Mouse (Mus musculus) heart, adult 2 months (tissue): Measurements from ENCODE around the gene Gpr75. TPM values are rescaled to one million over a fixed set of nuclear protein-coding genes. Genes with fewer than 3 reads are reported as not detected.

Experiments
- DNase-seq, 2 experiments: peaks; one replicate each; pipeline ENCODE4 v3.0.0; 2021
- H3K27ac ChIP-seq: fragments of 200-600 bp; 2 replicates; pipeline ENCODE4 v1.8.1; 2022
- H3K27me3 ChIP-seq: fragments of 200-500 bp; 2 replicates; pipeline ENCODE4 v1.6.1; 2012; ENCODE audit warnings: mild to moderate bottlenecking, low read length, inconsistent platforms, mixed read lengths; ENCODE audit not compliant: control insufficient read depth, insufficient read depth
- H3K36me3 ChIP-seq: fragments of 200-500 bp; 2 replicates; pipeline ENCODE4 v1.6.1; 2012; ENCODE audit warnings: low read length, inconsistent platforms; ENCODE audit not compliant: control insufficient read depth, insufficient read depth
- H3K4me1 ChIP-seq: fragments of 200-500 bp; 2 replicates; pipeline ENCODE4 v1.6.1; 2011; ENCODE audit warnings: low read length; ENCODE audit not compliant: control insufficient read depth, insufficient read depth
- H3K4me3 ChIP-seq: fragments of 200-600 bp; 2 replicates; pipeline ENCODE4 v1.8.1; 2022
- H3K79me2 ChIP-seq: fragments of 200-500 bp; replicated peaks from 2 replicates; pipeline ENCODE4 v1.6.1; 2012; ENCODE audit warnings: mild to moderate bottlenecking, inconsistent platforms, low read length, moderate library complexity, mixed read lengths; ENCODE audit not compliant: control insufficient read depth, insufficient read depth
- H3K9ac ChIP-seq: fragments of 200-500 bp; 2 replicates; pipeline ENCODE4 v1.6.1; 2012; ENCODE audit warnings: low read depth, mild to moderate bottlenecking, control low read depth, inconsistent platforms, low read length, mixed read lengths
- CTCF ChIP-seq: fragments of 200-600 bp; IDR thresholded peaks from 2 replicates; pipeline ENCODE4 v1.8.1; 2022; ENCODE audit warnings: antibody characterized with exemption, mild to moderate bottlenecking, moderate library complexity
- EP300 ChIP-seq: fragments of 200-500 bp; IDR thresholded peaks from 2 replicates; pipeline ENCODE4 v1.6.1; 2011; ENCODE audit warnings: low read depth, low read length, control low read depth; ENCODE audit not compliant: insufficient read depth
- POLR2A ChIP-seq: fragments of 200-500 bp; IDR thresholded peaks from 2 replicates; pipeline ENCODE4 v1.6.1; 2011; ENCODE audit warnings: mild to moderate bottlenecking, low read depth, low read length, control low read depth; ENCODE audit not compliant: insufficient read depth
- WGBS: fragments of 180-500 bp; shearing (Covaris S2); methylation state at CpG from one replicate; pipeline ENCODE4 v1.1.7; 2018; 5-methylcytosine and 5-hydroxymethylcytosine counted together
- intact Hi-C: fragments of 180-260 bp; cut with DNase I; formaldehyde crosslinking; loops from one replicate; pipeline ENCODE4 v1.15.1; 2025
- long read RNA-seq: library from polyadenylated mRNA; stranded (forward); transcript quantifications from one replicate; pipeline ENCODE4 v2.0.0, GENCODE M21; 2021
- polyA plus RNA-seq: library from polyadenylated mRNA; depleted of rRNA; stranded (reverse); fragments of >200 nt; gene quantifications from 2 replicates; pipeline ENCODE4 v1.2.3, GENCODE M21; 2012; rRNA removed
- total RNA-seq, 2 experiments: library from RNA; stranded (reverse); gene quantifications; 2 replicates each; pipeline ENCODE4 v1.2.3; 2021

The Gpr75 gene
- total RNA-seq (under 1 TPM in 1 of 2 experiments, not detected in 1; 0.13 TPM), polyA plus RNA-seq (0.31 and 0.53 TPM in 2 replicates)
- long read RNA-seq = 0 reads

DNA sequence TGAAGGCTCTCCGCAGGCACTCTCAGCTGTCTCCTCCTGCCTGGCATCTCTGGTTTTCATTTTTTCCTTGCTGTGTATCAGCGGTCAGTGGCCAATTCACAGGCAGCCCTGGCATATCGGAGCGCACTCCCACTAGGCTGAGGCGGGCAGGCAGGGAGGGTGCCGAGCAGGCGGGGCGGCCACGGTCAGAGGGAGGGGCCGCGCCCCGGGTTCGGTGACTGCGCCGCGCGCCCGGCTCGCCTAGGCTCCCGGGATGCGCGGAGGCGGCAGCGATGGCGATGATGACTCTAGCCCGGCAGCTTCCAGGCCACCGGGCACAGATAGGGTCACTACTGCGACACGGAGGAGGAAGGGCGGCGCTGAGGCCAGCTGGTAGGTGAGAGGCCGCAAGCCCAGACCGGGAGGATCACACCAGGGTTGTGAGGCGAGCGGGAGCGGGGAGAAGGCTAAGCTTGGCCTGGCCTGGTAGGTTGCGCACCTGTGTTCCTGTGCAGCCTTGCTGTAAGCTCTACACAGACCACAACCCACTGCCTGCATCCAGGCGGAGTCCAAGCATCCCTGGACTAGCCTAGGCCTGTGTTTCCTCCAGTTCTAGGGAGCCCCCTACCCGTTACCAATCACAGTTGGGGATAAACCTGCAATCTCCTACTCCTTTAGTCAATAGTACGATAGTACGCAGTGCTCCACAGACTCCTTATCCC is at the start of gene Gpr75, which contains the start of gene Asb3:
TSS of gene Gpr75 (plus strand) at position 188 of the 701 bp plus-strand sequence.
TSS of gene Asb3 (plus strand) at position 246 of the 701 bp plus-strand sequence.
- Histone ChIP-seq H3K27me3 (peaks cover 2% of the 10 kb centered on the region; the same call in 1 of the 2 replicates), H3K4me3 (peak within 1 kb of the TSS; percentile 44), H3K79me2 (no peaks in the 10 kb centered on the region), H3K9ac (peak within 1 kb of the TSS; percentile 32), H3K36me3 (no peaks in the 10 kb centered on the region), H3K4me1 (no peaks in the 10 kb centered on the region), H3K27ac (no peak within 1 kb of the TSS)
- 8% methylated on average over 41 of the region's 41 CpGs for WGBS
- TF ChIP-seq CTCF (no peak), EP300 (0 out of 2 replicates have a peak, but pooled peaks have one; percentile 11)
- intact Hi-C loops = no loop called here
- DNase-seq = peak; percentile 60 to 64

DNA sequence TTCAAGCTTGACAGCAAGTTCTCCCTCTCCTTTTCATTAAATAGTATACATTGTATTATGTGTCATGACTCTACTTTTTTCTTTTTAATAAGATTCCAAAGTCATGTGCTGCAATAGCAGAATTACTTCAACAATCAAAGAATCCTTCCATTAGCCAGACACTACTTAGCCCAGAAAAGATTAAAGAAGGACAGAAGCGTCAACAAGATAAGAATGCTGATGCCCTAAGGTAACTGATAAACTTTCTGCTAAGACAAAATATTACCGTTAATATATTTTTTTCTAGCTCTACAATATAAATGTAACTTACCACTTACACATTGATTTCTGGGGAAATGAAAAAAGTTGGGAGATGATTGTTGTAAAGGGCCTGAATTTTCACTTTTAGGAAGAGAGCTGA is 46.4 kb upstream of the Gpr75 start:
- no peak overlapping the region for H3K9ac ChIP-seq
- 81% methylated on average over 2 of the region's 2 CpGs for WGBS
- no peak overlapping the region for H3K4me3 ChIP-seq
- intact Hi-C loops = no loop called here
- no peak overlapping the region for H3K27ac ChIP-seq
- H3K4me1 ChIP-seq = no peaks in the 10 kb centered on the region
- H3K36me3 ChIP-seq = peaks cover 9% of the 10 kb centered on the region
- TF ChIP-seq CTCF = no peak
- H3K27me3 ChIP-seq = no peaks in the 10 kb centered on the region
- DNase-seq = no peak
- no peaks in the 10 kb centered on the region for H3K79me2 ChIP-seq

- Histone ChIP-seq H3K4me1 (no peaks in the 10 kb centered on the region), H3K79me2 (no peaks in the 10 kb centered on the region), H3K27me3 (no peaks in the 10 kb centered on the region), H3K4me3 (no peak overlapping the region), H3K36me3 (peaks cover 18% of the 10 kb centered on the region), H3K9ac (no peak overlapping the region), H3K27ac (no peak overlapping the region)
- DNase-seq = no peak
- intact Hi-C loops = no loop called here
- TF ChIP-seq CTCF (no peak), POLR2A (no peak), EP300 (no peak)
- WGBS = 84% methylated on average over 1 of the region's 1 CpGs
Observed at GRCm38 (mm10) chr11:30844355-30844754, 40.8 kb upstream of the Gpr75 start.

GRCm38 (mm10) chr11:30872425-30872824 is 12.7 kb upstream of the Gpr75 start:
- H3K27ac ChIP-seq = no peak overlapping the region
- H3K4me3 ChIP-seq = no peak overlapping the region
- no peak for DNase-seq
- TF ChIP-seq CTCF (no peak), POLR2A (no peak), EP300 (no peak)
- H3K9ac ChIP-seq = no peak overlapping the region
- no peaks in the 10 kb centered on the region for H3K79me2 ChIP-seq
- H3K27me3 ChIP-seq = no peaks in the 10 kb centered on the region
- H3K36me3 ChIP-seq = peaks cover 7% of the 10 kb centered on the region
- intact Hi-C loops = no loop called here
- H3K4me1 ChIP-seq = no peaks in the 10 kb centered on the region

DNA sequence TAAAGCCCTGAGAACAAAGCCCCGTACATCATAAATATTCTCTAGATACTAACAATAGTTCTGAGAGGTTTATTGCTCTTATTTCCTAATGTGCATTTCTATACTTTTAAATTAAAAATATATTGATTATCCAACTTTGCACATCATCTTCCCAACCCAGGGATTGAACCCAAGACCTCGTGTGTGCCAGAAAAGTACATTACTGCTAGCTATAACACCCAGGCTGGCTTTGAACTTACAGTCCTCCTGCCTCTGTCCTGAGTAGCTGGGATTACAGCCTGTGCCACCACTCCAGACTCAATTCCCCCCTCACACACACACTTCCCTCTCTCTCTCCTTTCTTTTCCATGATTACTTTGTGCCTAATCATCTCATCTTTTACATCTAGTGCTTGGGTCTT is 3.0 kb downstream of the Gpr75 start:
- no peaks in the 10 kb centered on the region for H3K36me3 ChIP-seq
- 87% methylated on average over 2 of the region's 2 CpGs for WGBS
- no peak overlapping the region for H3K9ac ChIP-seq
- H3K27ac ChIP-seq = no peak overlapping the region
- no peaks in the 10 kb centered on the region for H3K4me1 ChIP-seq
- intact Hi-C loops = no loop called here
- H3K4me3 ChIP-seq = no peak overlapping the region
- no peaks in the 10 kb centered on the region for H3K79me2 ChIP-seq
- no peak for DNase-seq
- no peak for TF ChIP-seq EP300
- no peak for TF ChIP-seq CTCF
- TF ChIP-seq POLR2A = no peak
- peaks cover 2% of the 10 kb centered on the region; the same call in 1 of the 2 replicates for H3K27me3 ChIP-seq

GRCm38 (mm10) chr11:30896201-30896600 is 11.0 kb downstream of the Gpr75 start:
- no peak overlapping the region for H3K27ac ChIP-seq
- no peak overlapping the region for H3K9ac ChIP-seq
- intact Hi-C loops = no loop called here
- no peaks in the 10 kb centered on the region for H3K79me2 ChIP-seq
- H3K27me3 ChIP-seq = no peaks in the 10 kb centered on the region
- no peak overlapping the region for H3K4me3 ChIP-seq
- H3K4me1 ChIP-seq = no peaks in the 10 kb centered on the region
- WGBS = 84% methylated on average over 1 of the region's 1 CpGs
- H3K36me3 ChIP-seq = no peaks in the 10 kb centered on the region
- no peak for DNase-seq
- TF ChIP-seq EP300 (no peak), POLR2A (no peak), CTCF (no peak)

DNA sequence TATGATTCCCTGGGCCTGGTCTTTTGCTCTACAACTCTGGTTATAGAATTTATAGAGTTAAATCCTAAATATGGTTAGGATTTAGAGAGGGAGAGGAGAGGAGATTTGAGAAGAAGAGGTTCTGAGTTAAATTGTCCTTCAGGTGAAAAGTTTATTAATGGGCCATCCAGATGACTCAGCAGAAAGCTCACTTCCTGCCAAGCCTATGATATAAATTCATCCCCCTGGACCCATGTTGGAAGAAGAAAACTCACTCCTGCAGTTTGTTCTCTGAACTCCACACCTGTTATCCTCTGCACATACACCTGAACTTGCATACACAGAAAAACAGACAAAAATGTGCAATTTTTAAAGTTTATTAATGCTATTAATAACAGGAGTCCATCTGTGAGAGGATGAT is 14.2 kb downstream of the Gpr75 start:
- H3K27ac ChIP-seq = no peak overlapping the region
- DNase-seq = no peak
- no peaks in the 10 kb centered on the region for H3K36me3 ChIP-seq
- H3K9ac ChIP-seq = no peak overlapping the region
- H3K79me2 ChIP-seq = no peaks in the 10 kb centered on the region
- H3K27me3 ChIP-seq = no peaks in the 10 kb centered on the region
- H3K4me1 ChIP-seq = no peaks in the 10 kb centered on the region
- TF ChIP-seq EP300 (no peak), POLR2A (no peak), CTCF (no peak)
- intact Hi-C loops = no loop called here
- no peak overlapping the region for H3K4me3 ChIP-seq
